Mouse (Mus musculus): Measurements from ENCODE around the gene Magea5. TPM values are rescaled to one million over a fixed set of nuclear protein-coding genes. Genes with fewer than 3 reads are reported as not detected.
"Not testable (repeated sequence)": the region's sequence is repeated elsewhere in the genome, so short reads cannot be mapped to it uniquely, and the experiment has no call there.

Gene Magea5
- 1.1 TPM in 1 of 2 replicates, not detected in the other for total RNA-seq (2012; rRNA removed)

DNA sequence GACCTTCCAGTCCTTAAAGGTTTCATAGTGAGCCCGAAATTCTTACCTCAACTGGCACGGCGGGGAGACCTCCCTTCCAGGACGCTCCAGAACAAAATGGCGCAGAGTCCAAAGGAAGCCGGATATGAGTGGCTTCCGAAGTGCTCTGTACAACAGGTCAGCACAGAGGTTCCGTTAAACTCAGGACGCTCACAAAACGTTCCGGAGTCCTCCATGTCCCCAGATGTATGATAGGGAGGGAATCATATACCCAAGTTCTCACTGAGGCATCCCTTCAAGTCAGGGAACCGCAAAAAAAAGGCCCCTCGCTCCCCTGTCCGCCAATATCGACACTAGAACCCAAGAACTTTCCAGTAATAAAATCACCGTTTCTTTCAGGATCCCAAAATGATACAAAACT, at the start of gene Magea5:
Gene Magea5, minus strand, starts transcription at position 101 of the 400 bp plus-strand sequence.
- H3K36me3 ChIP-seq (ENCODE audit: control insufficient read depth, insufficient read depth, low read length, poor library complexity, severe bottlenecking); in situ Hi-C loops (cut with MboI; ENCODE audit: low sequenced_read_pairs in 2 of 2, unreplicated experiment in 2 of 2); DNase-seq (ENCODE audit: low read depth, low spot score); H3K9ac ChIP-seq (ENCODE audit: insufficient read depth, low read depth, low read length, poor library complexity, severe bottlenecking); H3K27ac ChIP-seq (ENCODE audit: insufficient read depth, low read depth, low read length, poor library complexity, severe bottlenecking); H3K4me3 ChIP-seq (ENCODE audit: insufficient read depth in 1 of 2, low read depth in 1 of 2, low read length in 2 of 2, poor library complexity in 1 of 2, severe bottlenecking in 1 of 2); H3K4me1 ChIP-seq (ENCODE audit: control insufficient read depth in 2 of 2, insufficient read depth in 2 of 2, low read length in 2 of 2, poor library complexity in 1 of 2); H3K9me3 ChIP-seq (ENCODE audit: control insufficient read depth, insufficient read depth, low read depth, low read length): not testable (repeated sequence)

DNA sequence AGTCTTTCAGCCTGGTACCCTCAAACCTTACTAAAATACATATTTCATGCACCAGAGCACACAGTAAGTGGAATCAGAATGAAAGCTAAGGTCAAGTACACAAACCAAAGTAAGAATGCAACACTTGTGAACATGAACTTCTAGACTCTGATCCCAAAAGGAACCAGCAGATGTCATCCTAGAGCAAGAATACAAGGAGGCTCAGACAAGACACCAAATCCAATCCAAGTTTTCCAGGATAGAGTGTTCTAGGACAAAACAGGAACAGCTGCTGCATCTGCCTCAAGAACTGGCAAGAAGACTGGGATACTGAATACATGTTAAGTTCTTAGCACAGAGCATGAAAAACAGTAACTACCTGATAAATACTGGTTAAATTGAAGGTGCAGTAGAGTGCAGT, 35.1 kb upstream of the Magea5 start:
- no peak for TF ChIP-seq HCFC1 (IDR thresholded peaks at IDR 0.05; ENCODE audit: borderline replicate concordance, insufficient read depth, low read length)
- TF ChIP-seq CHD2 (IDR thresholded peaks at IDR 0.05; ENCODE audit: low read depth, low read length): no peak
- TF ChIP-seq MAFK (IDR thresholded peaks at IDR 0.05; ENCODE audit: insufficient read depth, low read depth, low read length): no peak
- TF ChIP-seq ZC3H11A (IDR thresholded peaks at IDR 0.05; ENCODE audit: borderline replicate concordance, low read depth, low read length): no peak
- TF ChIP-seq ZNF384 (IDR thresholded peaks at IDR 0.05; ENCODE audit: low read depth, low read length): no peak
- Histone ChIP-seq H3K4me3 (ENCODE audit: insufficient read depth in 1 of 2, low read depth in 1 of 2, low read length in 2 of 2, poor library complexity in 1 of 2, severe bottlenecking in 1 of 2) (no peak overlapping the region), H3K9ac (ENCODE audit: insufficient read depth, low read depth, low read length, poor library complexity, severe bottlenecking) (no peak overlapping the region), H3K36me3 (ENCODE audit: control insufficient read depth, insufficient read depth, low read length, poor library complexity, severe bottlenecking) (no peaks in the 10 kb centered on the region), H3K9me3 (ENCODE audit: control insufficient read depth, insufficient read depth, low read depth, low read length) (no peaks in the 10 kb centered on the region), H3K27ac (ENCODE audit: insufficient read depth, low read depth, low read length, poor library complexity, severe bottlenecking) (no peak overlapping the region), H3K4me1 (ENCODE audit: control insufficient read depth in 2 of 2, insufficient read depth in 2 of 2, low read length in 2 of 2, poor library complexity in 1 of 2) (no peaks in the 10 kb centered on the region)
- no peak for DNase-seq (ENCODE audit: low read depth, low spot score)
- in situ Hi-C loops (cut with MboI; ENCODE audit: low sequenced_read_pairs in 2 of 2, unreplicated experiment in 2 of 2): no loop called here

DNA sequence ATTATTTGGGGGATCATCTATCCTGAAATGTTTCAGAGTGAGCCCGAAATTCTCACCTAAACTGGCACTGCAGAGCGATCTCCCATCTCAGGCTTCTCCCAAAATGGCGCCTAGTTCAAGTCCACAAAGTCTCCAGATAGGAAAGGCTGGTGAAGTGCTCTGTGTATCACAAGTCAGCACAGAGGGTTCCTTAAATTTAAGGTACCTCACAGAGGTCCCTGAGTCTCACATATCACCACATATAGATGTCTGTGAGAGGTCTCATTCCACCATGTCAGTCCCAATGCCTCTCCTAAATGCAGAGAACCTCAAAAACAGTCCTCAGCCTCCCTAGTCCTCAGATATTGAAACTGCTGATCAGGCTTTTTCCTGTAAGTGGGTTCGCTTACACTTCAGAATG, 30.6 kb upstream of the Magea5 start, which contains the start of gene Magea2:
Gene Magea2, minus strand, starts transcription at position 101 of the 400 bp plus-strand sequence.
- H3K4me3 ChIP-seq (ENCODE audit: insufficient read depth in 1 of 2, low read depth in 1 of 2, low read length in 2 of 2, poor library complexity in 1 of 2, severe bottlenecking in 1 of 2); in situ Hi-C loops (cut with MboI; ENCODE audit: low sequenced_read_pairs in 2 of 2, unreplicated experiment in 2 of 2); DNase-seq (ENCODE audit: low read depth, low spot score); H3K27ac ChIP-seq (ENCODE audit: insufficient read depth, low read depth, low read length, poor library complexity, severe bottlenecking); H3K36me3 ChIP-seq (ENCODE audit: control insufficient read depth, insufficient read depth, low read length, poor library complexity, severe bottlenecking); H3K4me1 ChIP-seq (ENCODE audit: control insufficient read depth in 2 of 2, insufficient read depth in 2 of 2, low read length in 2 of 2, poor library complexity in 1 of 2); H3K9me3 ChIP-seq (ENCODE audit: control insufficient read depth, insufficient read depth, low read depth, low read length); H3K9ac ChIP-seq (ENCODE audit: insufficient read depth, low read depth, low read length, poor library complexity, severe bottlenecking): not testable (repeated sequence)

DNA sequence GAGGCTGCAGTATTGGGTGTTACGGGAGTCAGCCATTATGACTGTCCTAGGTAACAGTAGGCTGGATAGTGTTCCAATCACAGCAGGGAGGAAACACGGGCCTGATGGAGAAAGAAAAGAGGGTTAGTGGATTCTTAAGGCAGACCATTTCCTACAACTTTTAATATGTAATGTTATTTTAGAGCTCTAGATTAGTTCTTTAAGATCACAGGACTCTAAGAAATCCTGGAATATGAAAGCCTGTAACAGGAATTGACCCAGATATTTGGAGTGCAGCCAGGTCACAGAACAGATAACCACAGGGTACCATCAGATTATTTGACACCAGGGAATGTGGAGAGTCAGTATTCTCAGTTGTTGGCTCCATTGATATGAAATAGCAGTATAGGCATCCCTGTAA, 26.7 kb upstream of the Magea5 start, which contains the start of gene Magea1:
Gene Magea1, minus strand, starts transcription at position 101 of the 400 bp plus-strand sequence.
- H3K27ac ChIP-seq (ENCODE audit: insufficient read depth, low read depth, low read length, poor library complexity, severe bottlenecking); DNase-seq (ENCODE audit: low read depth, low spot score); H3K4me1 ChIP-seq (ENCODE audit: control insufficient read depth in 2 of 2, insufficient read depth in 2 of 2, low read length in 2 of 2, poor library complexity in 1 of 2); H3K4me3 ChIP-seq (ENCODE audit: insufficient read depth in 1 of 2, low read depth in 1 of 2, low read length in 2 of 2, poor library complexity in 1 of 2, severe bottlenecking in 1 of 2); in situ Hi-C loops (cut with MboI; ENCODE audit: low sequenced_read_pairs in 2 of 2, unreplicated experiment in 2 of 2); H3K9ac ChIP-seq (ENCODE audit: insufficient read depth, low read depth, low read length, poor library complexity, severe bottlenecking); H3K9me3 ChIP-seq (ENCODE audit: control insufficient read depth, insufficient read depth, low read depth, low read length); H3K36me3 ChIP-seq (ENCODE audit: control insufficient read depth, insufficient read depth, low read length, poor library complexity, severe bottlenecking): not testable (repeated sequence)

Other genes starting within 250 kb of the Magea5 start
- gene Cldn34b1, start 172.9 kb downstream of the Magea5 start, total RNA-seq (2012; rRNA removed): not detected in 2 replicates
- 0.36 TPM in 1 of 2 replicates, not detected in the other for gene Magea6, start 127.2 kb downstream of the Magea5 start, total RNA-seq (2012; rRNA removed)
- 0.22 TPM in 1 of 2 replicates, not detected in the other for gene Magea3, start 113.6 kb downstream of the Magea5 start, total RNA-seq (2012; rRNA removed)
- 1.1 TPM in 1 of 2 replicates, not detected in the other for gene Magea8, start 67.3 kb downstream of the Magea5 start, total RNA-seq (2012; rRNA removed)
- gene Magea1, start 26.6 kb upstream of the Magea5 start, total RNA-seq (2012; rRNA removed): not detected in 2 replicates
- gene Magea2, start 30.5 kb upstream of the Magea5 start, total RNA-seq (2012; rRNA removed): 0.31 TPM in 1 of 2 replicates, not detected in the other
- gene Cldn34b2, start 65.3 kb upstream of the Magea5 start, total RNA-seq (2012; rRNA removed): not detected in 2 replicates
- gene Sat1, start 153.3 kb upstream of the Magea5 start, total RNA-seq (2012; rRNA removed): 50.5 and 111 TPM in 2 replicates
- 44.2 and 60.4 TPM in 2 replicates for gene Acot9, start 199.3 kb upstream of the Magea5 start, total RNA-seq (2012; rRNA removed)

Measured in ES-E14 (cell line).